Mouse (Mus musculus): ENCODE data around the gene Elavl2. TPM values are rescaled to one million over a fixed set of nuclear protein-coding genes. Genes with fewer than 3 reads are reported as not detected.

The Elavl2 gene
- total RNA-seq (2021), result 1 to 10 TPM; 1.1 to 1.6 TPM
- long read RNA-seq, experiment 1, partial matches to known transcripts, result 0 of 1 reads
- long read RNA-seq, experiment 1, other reads (novel, unspliced or antisense), result 1 of 1 reads
- long read RNA-seq, experiment 2, partial matches to known transcripts, result 0 of 1 reads
- long read RNA-seq, experiment 2, other reads (novel, unspliced or antisense), result 1 of 1 reads

DNA sequence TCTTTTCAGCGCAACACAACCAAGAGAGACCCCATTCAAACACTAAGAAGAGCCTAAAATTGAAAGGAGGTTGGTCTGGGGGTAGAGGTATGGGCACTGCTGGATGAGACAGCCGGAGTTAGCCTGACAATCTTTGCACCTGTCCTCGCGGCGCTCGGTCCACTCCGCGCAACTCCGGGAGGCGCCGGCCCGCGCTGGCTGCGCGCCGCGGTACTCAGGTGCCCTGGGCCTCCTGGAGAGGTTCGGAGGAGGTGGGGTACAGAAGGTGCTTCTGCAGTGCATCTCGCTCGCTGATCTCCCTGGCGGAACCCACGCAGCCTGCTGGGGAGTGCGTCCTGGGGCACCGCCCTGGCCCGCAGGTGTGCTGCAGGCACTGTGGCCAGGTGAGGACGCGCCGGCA, at the start of gene Elavl2:
TSS of gene Elavl2 (minus strand) at position 363 of the 400 bp plus-strand sequence.
- no peak for DNase-seq
- intact Hi-C loops (cut with DNase I), result no loop called here

DNA sequence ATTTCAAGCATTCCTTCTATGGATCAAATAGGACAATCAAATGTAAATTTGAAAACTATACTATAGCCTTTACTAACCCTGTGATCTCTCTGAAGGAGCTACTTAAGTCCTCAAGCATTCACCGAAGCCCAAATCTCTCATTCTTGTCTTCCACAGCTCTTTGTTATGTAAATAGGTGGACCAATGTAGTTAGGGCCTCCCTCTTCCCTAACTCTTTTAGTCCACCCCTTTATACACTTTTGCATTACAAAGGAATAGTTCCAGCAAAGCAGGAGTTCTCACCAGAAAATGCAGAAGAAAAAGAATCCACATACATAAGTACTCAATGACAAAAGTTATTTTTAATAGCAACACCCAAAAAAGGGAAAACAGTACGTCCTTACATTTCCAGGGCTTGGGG, 47.3 kb upstream of the Elavl2 start:
- intact Hi-C loops (cut with DNase I), result no loop called here
- no peak for DNase-seq

DNA sequence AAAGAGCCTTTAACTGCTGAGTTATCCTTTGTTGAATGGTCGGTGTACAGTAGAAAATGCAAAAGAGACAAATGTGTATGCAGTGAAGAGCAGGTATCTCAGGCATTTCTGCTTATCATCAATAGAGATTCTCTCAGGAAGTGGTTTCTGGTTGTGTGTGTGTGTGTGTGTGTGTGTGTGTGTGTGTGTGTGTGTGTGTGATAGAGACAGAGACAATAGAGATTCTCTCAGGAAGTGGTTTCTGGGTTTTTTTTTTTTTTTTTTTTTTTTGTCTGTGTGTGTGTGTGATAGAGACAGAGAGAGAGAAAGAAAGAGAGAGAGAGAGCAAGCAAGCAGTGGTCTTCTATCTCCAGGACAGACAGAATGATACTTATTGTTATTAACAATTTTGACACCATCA, 15.0 kb upstream of the Elavl2 start:
- no peak for DNase-seq
- intact Hi-C loops (cut with DNase I), result no loop called here

DNA sequence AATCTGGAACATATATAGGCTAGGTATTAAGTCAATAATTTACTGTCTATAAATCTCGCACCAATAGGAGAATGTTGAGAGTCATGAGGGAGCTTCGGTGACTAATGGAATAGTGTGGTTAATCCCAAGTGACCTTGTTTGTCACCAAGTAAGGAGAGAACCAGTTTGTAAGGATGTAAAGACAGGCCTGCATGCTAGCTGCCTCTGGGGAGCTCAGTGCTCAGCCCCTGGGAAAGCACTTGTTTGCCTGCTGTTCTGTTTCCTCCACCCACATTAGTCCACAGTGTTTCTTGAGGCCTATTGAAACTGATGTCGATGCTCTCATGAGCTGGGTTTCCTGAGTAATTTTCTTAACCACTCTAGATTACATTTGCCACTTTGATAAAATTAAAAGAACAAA, 4.5 kb upstream of the Elavl2 start:
- intact Hi-C loops (cut with DNase I), result no loop called here
- no peak for DNase-seq

DNA sequence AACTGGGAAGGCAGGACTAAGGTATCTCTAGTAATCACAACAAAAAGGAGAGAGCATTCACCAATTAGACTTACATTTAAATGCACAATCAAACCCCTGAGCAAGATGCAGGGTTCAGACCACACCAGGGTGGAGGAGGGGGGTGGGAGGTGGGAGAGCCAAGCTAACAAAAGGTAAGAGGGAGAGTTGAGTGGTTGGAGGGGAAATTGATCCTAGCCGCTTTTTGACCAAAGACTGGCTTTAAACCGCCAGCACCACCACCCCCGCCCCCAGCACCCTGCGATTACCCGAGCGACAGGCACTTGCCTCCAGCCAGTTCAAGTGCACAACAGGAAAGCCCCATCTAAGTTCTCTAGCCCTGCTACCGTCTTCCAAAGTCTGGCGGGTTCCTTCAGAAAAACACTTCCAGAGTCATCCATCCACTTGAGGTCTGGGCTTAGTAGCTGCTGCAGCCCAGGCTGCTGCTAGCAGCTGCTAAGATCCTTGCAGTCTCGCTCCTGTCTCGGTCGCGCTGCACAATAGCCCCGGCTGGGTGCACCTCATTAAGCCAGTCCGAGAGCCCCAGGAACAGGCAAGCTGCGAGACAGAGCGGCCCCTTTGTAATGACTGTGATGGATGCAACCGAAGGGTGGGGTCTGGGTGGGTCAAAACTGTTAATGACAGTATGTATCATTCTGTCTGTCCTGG, 932 bp downstream of the Elavl2 start:
- no peak for DNase-seq
- intact Hi-C loops (cut with DNase I), result no loop called here

DNA sequence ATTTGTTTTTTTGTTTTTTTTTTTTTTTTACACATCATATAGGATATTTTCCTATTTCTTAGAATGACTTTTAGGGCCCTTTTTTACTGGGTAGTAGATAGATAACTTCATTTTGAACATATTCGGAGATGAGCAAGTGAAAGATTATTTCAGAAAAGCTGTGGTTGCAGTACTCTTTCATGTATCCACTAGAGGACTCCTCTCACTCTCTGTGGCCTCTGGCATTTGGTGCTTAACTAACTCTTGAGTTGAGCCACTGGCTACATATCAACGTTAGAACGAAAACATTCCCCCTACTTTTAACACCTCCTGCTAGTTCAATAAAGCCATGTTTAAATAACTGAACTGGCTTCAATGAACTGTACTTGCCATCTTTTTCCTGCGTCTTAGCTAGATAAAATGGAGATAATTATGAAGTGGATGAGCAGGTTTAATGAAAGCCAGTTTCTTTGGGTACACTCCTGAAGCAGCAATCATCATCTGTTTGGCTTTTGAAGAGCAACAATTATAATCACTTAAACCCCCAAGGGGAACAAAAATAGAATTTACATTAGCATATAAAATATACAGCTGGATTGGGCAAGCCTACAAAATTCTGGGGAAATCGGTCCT, 8.5 kb downstream of the Elavl2 start:
- DNase-seq, result no peak
- intact Hi-C loops (cut with DNase I), result no loop called here

DNA sequence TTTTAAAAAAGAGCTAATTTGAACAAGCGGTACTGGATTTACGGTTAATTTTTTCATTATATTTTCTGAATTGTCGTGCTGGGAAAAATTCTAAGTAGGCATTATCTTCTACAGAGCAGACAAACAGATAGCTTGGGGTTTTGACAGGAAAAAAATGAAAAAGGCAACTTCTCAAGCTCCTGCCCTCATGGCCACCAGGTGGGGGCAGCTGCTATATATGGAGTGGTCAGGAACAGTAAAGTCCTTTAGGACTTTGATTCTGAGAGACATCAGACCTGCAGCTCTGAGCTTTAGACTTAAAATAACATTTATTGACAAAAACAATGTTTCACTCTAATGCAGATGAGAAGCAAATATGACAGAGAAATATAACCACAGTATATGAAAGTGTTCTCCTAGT, 12.9 kb downstream of the Elavl2 start:
- no peak for DNase-seq
- intact Hi-C loops (cut with DNase I), result no loop called here

DNA sequence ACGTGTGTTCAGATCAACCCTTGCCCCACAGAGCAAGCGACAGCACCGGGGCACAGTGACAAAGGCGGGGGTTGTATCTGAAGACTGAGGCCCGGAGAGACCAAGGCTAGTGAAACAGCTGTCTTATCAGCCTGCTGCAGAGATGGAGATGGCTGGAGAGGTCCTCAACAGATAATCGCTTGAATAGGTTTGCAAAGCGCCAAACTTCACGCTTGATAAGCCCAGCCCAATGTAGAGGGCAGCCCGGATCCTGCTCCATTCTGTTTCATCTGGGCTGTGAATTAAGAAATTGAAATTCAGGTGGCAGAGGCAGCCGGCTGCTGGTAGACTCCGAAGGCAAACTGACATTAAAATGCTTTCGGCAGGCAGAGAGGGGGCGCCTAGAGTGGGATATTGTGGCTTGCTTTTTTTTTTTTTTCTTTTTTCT, 19.4 kb downstream of the Elavl2 start:
- intact Hi-C loops (cut with DNase I), result no loop called here
- no peak for DNase-seq

DNA sequence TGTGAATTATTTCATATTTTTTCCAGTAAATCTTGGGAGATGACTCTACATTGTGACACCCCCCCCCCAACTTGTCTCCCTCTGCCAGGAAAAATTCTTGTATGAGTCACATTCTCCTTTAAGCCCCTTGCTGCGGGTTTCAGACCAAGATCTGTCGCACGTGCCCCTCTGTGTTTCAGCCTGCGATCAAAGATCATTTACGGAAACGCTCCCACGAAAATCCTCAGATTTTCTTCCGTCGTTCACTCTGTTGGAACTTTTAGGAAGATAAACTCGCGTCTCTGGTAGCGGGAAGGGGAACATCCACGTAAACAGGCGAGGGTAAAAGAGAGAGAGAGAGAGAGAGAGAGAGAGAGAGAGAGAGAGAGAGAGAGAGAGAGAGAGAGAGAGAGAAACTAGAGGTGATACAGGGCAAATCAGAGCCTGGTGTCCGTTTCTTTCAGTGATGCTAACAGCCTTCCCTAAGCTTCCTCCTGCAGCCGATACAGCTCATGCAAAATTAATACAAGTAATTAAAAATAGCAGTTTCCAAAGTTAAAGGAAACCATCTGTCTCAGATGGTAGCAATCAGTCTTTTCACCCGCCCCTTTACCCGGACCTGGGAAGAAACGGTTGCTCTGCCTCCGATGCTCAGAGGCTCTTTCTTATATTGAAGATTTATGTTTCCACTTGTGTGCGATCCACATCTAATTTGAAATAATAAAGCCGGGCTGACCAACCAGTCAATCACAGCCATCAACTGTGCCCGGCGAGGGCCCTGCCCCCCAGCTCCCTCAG, 20.1 kb downstream of the Elavl2 start:
- intact Hi-C loops (cut with DNase I), result no loop called here
- no peak for DNase-seq

DNA sequence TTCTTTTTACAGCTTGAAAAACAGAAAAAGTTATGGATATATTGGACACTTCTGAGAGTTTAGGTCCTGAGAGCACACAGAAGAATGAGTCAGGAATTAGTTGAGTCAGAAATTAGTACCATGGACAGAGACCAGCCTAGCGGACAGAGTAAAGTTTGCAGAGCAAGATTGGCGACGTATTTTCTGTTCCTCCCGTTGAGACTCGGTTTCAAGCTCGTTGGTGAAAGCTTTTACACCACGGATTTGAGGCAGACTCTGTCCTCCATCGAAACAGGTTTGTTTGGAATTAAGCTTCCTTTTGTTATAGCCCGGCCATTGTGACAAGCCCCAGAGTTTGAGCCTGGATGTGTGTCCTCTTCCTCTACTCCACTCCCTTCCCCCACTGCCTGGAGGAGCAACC, 21.0 kb downstream of the Elavl2 start:
- intact Hi-C loops (cut with DNase I), result loop anchor here (10.0 kb wide), 1 partner anchor 295 kb away; no protein-coding TSS in a partner anchor
- DNase-seq, result peak in 1 of 2 experiments; percentile 15

DNA sequence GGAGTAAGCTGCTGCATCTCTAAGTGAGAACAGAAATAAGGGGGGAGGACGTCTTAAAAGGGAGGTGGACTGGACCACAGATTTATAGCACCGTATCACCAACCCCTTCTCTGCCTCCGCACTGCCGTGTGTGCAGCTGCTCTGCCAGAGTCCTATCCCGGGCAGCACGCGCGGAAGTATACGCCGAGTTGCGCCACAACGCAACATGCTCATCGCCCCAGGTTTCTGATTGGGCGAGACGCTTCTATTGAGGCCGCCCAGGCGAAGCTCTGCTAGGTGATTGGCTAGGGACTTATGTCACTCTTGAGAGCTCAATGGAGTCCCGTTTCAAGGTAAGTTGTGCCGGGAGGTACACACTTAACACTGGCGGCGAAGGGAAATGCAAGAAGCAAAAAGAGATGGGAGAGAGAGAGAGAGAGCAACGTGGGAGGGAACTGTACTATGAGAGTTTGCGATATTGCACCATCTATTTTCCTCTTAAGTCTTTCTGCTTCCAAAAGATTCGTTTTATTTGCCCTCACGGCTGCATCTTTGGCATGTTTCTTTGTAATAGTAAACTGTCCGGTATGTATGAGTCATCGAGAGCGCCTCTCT, 24.2 kb downstream of the Elavl2 start:
- peak; percentile 76 to 81 for DNase-seq
- intact Hi-C loops (cut with DNase I), result loop anchor here (10.0 kb wide), 1 partner anchor 292 kb away; no protein-coding TSS in a partner anchor

DNA sequence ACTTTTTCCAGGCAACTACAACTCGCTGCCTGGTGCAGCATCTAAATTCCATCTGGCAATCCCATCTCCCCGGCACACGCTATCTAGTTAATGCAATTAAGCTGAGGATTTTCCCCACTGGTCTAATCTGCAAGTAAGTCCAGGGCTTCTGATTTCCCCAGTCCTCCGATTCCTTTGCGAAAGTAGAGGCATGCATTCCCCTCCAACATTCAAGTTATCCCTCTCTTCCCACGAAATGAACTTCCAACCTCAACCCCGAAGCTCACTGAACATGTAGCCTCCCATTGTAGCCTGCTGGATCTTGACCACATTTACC, 25.3 kb downstream of the Elavl2 start:
- intact Hi-C loops (cut with DNase I), result loop anchor here (10.0 kb wide), 1 partner anchor 291 kb away; no protein-coding TSS in a partner anchor
- no peak for DNase-seq

DNA sequence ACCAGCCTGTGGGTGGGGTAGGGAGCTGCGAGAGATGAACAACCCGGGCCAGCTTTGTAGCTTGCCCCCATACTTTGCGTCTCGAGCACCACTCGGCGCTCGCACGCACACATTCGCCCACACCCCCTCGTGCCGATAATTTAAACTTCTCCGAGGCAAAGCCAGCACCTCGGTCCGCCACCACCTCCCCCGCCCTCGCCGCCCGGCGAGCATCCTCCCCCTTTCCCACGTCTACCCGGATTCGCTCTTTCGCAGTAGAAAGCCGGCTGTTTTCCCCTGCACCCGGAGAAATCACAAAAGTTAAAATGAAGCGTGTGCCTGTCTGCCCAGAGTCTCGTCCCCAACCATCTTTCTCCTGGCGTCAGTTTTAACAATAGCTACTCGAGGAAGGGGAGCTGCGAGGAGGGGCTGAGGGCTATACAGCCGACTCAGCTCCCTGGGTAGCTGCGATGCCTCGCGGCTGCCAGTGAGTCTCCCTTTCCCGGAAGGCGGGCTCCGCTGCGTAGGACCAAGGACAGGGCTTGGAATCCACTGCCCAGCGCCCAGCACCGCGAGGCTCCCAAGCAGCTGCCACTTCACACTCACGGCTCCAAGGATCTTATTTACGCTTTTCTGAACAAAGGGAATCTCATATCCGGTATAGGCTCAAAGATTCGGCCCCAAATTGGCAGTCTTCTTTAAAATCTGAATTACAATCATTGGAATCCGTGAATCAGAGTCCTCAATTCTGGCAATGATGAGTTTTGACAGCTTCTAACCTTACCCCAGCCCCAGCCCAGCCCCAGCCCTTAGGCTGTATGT, 25.8 kb downstream of the Elavl2 start:
- peak; percentile 23 to 48 for DNase-seq
- intact Hi-C loops (cut with DNase I), result loop anchor here (10.0 kb wide), 1 partner anchor 290 kb away; no protein-coding TSS in a partner anchor

DNA sequence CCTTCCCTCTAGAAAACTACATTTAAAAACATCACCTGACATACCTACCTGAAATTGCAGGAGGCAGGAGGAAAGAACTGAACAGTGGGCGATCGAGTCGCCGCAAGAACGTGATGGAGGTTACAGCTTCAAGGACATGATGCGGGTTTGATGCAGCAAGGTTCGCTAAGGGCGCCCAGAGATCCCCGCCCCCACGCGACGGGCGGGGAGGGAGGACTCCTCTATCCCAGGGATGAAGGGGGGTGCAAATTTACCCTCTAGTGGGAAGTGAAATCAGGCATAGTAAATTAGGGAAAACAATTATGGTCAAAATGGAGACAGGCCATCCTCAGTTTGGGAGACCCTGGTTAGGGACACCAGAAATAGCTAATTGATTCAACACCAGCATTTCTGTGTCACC, 27.7 kb downstream of the Elavl2 start:
- no peak for DNase-seq
- intact Hi-C loops (cut with DNase I), result loop anchor here (10.0 kb wide), 1 partner anchor 288 kb away; no protein-coding TSS in a partner anchor

DNA sequence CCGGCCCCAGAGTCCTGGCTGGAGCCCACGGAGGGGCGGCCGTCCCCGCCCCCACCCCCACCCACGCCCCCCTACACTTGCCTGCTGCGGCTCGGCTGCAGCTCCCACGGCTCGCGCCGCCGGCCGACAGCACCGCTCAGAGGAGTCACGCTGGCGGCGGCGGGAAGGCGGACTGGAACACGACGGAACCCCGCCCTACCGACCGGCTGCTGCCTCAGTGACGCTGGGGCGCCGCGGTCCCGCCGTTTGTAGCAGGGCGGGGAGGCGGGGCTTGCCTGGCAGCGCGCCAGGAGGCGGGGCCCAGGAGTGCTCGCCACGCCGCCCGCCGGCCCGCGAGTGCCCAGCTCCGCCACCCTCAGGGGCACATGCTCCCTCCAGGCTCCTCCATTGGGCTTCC, 28.8 kb downstream of the Elavl2 start:
- DNase-seq, result peak; percentile 29 to 48
- intact Hi-C loops (cut with DNase I), result loop anchor here (10.0 kb wide), 1 partner anchor 287 kb away; no protein-coding TSS in a partner anchor

DNA sequence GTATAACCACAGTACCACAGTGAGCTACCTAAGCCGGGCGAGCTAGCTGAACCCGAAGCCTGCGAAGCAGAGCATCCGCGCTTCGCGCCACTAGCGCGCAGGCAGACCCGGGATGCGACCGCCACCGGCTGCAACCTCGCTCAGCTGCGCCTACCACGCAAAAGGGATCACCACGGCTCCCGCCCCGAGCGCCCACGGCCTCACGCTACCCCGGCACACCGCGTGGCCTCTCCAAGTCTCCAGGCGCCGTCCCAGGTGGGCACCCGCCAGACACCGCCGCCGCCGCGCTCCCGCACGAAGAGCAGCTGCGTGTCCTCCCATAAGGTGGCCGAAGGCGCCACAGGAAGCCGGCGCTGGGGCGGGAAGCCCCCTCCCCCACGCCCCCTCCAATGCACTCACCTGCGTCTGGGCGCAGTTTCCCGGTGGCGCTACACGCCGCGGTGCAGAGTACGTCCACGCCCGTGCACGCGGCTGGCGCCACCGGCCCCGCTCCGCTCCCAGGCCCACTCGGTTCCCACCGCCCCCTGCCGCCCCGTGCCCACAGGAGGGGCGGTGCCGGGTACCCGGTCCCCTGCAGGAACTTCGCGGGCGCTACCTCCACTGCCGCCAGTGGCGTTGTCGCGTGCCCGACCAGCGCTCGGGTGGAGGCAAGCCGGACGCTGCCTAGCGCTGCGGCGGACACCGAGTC, 29.3 kb downstream of the Elavl2 start:
- intact Hi-C loops (cut with DNase I), result loop anchor here (10.0 kb wide), 1 partner anchor 286 kb away; no protein-coding TSS in a partner anchor
- no peak for DNase-seq

DNA sequence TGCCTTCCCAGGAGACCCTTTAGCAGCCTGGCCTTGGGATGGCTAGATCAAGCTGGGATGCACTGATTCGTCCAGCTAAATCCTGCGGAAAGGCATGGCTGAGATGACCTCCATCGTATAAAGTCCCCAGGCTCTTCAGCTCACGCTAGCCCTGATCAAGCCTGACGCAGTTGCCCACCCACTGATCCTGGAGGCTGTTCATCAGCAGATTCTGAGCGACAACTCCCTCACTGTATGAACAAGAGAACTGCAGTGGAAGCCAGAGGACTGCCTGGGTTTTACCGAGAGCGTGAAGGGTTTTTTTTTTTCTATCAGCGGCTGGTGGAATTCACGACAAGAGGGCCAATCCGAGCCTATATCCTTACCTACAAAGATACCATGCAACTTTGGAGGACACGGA, 35.3 kb downstream of the Elavl2 start:
- intact Hi-C loops (cut with DNase I), result no loop called here

DNA sequence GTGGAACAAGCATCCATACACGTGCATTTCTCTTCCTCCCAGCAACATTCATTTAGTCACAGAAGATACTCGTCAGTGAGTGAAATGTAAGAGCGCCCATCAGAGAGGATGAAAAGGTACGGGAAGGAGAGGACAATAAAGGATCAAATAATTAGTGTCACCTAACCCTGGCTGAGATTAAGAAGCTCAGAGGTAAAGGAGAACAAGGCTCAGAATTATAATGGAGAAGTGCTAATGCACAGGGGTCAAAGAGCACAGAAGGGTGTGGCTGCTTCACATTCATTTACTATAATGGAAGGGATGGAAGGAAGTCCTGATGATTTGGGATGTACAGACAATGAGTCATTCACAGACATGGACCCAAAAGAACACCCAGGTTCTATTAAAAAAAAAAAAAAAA, 36.6 kb downstream of the Elavl2 start:
- no peak for DNase-seq
- intact Hi-C loops (cut with DNase I), result no loop called here

More for the DNA sequence above, 35.3 kb downstream of the Elavl2 start:
- no peak for DNase-seq

DNA sequence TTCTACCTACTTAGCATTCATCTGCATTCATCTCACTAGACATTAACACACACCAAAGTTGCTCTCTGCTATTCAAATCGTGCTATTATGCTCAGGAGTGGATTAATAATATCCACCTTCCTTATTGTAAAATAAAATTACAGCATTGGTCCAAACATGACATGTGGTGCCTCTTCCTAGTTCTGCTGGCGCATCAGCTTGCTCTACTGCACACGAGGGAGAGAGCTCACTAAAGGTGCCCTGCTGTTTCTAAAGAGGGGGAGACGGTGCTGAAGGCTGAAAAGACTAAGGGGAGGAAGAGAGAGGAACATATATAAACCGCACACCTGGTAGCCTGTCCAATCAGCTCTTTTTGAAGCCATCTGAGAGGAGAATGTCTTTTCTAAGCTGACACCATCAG, 38.1 kb downstream of the Elavl2 start:
- intact Hi-C loops (cut with DNase I), result no loop called here
- DNase-seq, result no peak
